Mouse (Mus musculus) CD4-positive, CD25-positive, alpha-beta regulatory T cell, adult 2 months (primary cell): ENCODE measurements at regions not wholly inside any gene's neighbourhood (a gene's known extent, or its start where the extent isn't known, plus 50 kb on each side); places are given as distances from the start of the nearest gene placed in this dataset.

Source experiments
- DNase-seq: peaks from one replicate; pipeline ENCODE4 v3.0.0-alpha.2; 2012; ENCODE audit warnings: low read depth, low spot score

GRCm38 (mm10) chr13:107306232-107306631 is 284.3 kb upstream of the Kif2a start:
- DNase-seq = no peak

- DNase-seq = no peak
Measured at GRCm38 (mm10) chr13:107305738-107306137, 283.8 kb upstream of the Kif2a start.

- no peak for DNase-seq
Measured at GRCm38 (mm10) chr13:107303878-107304277, 282.0 kb upstream of the Kif2a start.

GRCm38 (mm10) chr13:107303322-107303721 is 281.4 kb upstream of the Kif2a start:
- no peak for DNase-seq

- DNase-seq = no peak
Measured at GRCm38 (mm10) chr13:107300792-107301191, 278.9 kb upstream of the Kif2a start.

GRCm38 (mm10) chr13:107264581-107264980 is 242.7 kb upstream of the Kif2a start:
- no peak for DNase-seq

GRCm38 (mm10) chr13:107261479-107262050 is 239.6 kb upstream of the Kif2a start:
- DNase-seq = no peak

GRCm38 (mm10) chr13:107260274-107260673 is 238.3 kb upstream of the Kif2a start:
- no peak for DNase-seq

- no peak for DNase-seq
Measured at GRCm38 (mm10) chr13:107247792-107248505, 226.0 kb upstream of the Kif2a start.

- no peak for DNase-seq
Measured at GRCm38 (mm10) chr13:107246956-107247751, 225.2 kb upstream of the Kif2a start.

GRCm38 (mm10) chr13:107244173-107244572 is 222.2 kb upstream of the Kif2a start:
- no peak for DNase-seq

- DNase-seq = no peak
Measured at GRCm38 (mm10) chr13:107239035-107239387, 217.1 kb upstream of the Kif2a start.

GRCm38 (mm10) chr13:107238364-107239034 is 216.6 kb upstream of the Kif2a start:
- DNase-seq = no peak

GRCm38 (mm10) chr13:107219456-107219855 is 197.5 kb upstream of the Kif2a start:
- no peak for DNase-seq

GRCm38 (mm10) chr13:107218351-107218750 is 196.4 kb upstream of the Kif2a start:
- no peak for DNase-seq

GRCm38 (mm10) chr13:107217825-107218224 is 195.9 kb upstream of the Kif2a start:
- no peak for DNase-seq

- no peak for DNase-seq
Measured at GRCm38 (mm10) chr13:107213281-107213680, 191.4 kb upstream of the Kif2a start.

- DNase-seq = no peak
Measured at GRCm38 (mm10) chr13:107210676-107211075, 188.8 kb upstream of the Kif2a start.

- DNase-seq = no peak
Measured at GRCm38 (mm10) chr13:107207354-107208181, 185.6 kb upstream of the Kif2a start.

GRCm38 (mm10) chr13:107199875-107200274 is 177.9 kb upstream of the Kif2a start:
- DNase-seq = no peak

GRCm38 (mm10) chr13:107193426-107193825 is 171.5 kb upstream of the Kif2a start:
- DNase-seq = no peak
